Mouse (Mus musculus) retina, embryonic 14.5 days (tissue): Measurements from ENCODE around the gene Zdhhc9.

Experiments used
- DNase-seq: peaks from one replicate; pipeline ENCODE4 v3.0.0-alpha.2; 2015; ENCODE audit warnings: low spot score

The Zdhhc9 gene

DNA sequence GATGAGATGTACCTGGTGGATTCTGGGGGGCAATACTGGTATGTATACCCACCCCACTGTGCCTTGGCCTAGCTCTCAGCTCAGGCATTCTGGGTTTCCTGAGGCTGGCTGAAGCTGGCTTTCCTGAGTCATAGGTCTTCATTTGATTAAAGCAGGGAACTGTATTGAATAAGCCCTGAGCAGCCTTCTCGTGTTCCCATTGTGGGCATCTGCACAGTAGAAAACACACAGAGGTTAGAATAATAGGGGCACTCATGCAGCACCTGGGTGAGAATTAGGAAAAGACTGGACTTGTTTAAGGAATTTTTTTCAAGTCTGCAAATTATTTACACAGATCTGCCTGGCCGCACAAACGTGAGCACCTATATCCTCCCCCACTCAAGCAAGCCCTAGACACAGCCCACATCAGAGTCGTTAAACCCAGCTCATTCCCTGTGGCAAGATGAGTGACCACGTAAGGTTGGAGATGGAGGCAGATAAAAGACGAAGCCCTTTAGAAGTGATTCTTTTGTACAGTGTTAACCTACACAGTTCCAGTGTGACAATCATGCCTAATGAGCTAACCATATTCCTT, 81.7 kb downstream of the Zdhhc9 start:
- no peak for DNase-seq

DNA sequence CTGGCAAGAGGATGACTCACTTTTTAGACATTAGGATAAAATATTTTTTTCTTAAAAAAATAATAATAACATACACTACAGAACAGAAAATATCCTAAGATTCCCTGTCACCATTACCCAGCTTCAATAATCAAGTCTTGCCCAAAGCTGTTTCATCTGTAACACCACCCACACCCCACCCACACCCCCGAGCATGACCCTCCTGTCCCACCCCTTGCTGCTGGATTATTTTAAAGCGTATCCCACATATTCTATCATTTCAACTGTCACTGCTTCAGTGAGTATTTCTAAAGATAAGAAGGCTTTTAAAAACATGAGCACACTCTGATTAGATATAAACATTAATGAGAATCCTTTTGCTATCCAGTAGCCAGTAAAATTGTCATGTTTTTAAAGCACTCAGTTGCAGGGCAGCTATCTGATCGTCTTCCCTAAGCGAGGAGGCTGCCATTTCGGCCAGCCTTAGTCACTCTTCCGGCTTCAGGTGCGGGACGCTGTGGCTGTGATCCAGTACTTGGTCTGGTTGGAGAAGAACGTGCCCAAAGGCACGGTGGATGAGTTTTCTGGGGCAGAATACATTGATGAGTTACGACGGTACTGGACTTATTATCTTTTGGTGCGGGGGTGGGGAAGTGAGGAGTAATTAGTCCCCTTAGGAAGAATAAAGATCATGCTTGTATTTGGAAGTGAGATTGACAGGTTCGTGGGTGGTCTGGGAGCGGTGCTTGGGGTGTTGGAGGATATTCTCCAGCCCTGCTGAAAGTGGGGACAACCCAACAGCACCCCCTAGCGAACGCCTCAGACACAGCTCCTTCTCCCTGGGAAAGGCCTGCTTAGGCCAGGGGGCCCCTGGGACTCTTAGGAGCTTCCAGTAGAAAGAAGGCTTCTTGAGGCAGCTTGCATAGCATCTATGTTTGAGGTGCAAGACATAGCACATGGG, 84.3 kb downstream of the Zdhhc9 start:
- DNase-seq = peak; percentile 82
